Mouse (Mus musculus) forelimb bud, embryonic 11.5 days (tissue): ENCODE results near the gene Ripply2.
"Not testable (repeated sequence)": the region's sequence is repeated elsewhere in the genome, so short reads cannot be mapped to it uniquely, and the experiment has no call there.

Experiments used
- DNase-seq: peaks from one replicate; pipeline ENCODE4 v3.0.0-alpha.2; 2012; ENCODE audit warnings: low read depth, low spot score

The Ripply2 gene

GRCm38 (mm10) chr9:87015288-87015937 lies at the start of gene Ripply2:
Ripply2 (plus strand) TSS chr9:87015537.
- DNase-seq, result peak; percentile 24

GRCm38 (mm10) chr9:86972471-86972870 lies 42.9 kb upstream of the Ripply2 start:
- not testable (repeated sequence) for DNase-seq

DNA sequence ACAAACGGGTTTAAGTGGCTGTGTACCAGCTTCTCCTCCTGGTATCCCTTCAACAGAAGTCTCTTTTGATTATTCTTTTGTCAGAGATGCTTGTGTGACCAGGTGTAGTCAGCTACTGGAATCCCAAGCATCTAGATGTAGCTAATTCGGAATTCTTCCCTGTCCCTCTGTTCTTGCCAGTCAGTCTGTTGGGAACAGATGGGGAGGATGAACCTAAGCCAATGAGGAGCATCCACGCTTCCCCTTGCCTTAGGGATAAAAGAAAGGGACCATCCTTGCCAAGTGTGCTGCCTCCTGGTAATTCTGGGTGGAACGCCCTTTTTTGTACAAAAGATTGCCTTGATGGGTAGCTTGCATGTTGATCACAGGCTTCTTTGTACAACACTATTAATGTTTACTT lies 41.8 kb upstream of the Ripply2 start:
- DNase-seq, result no peak

DNA sequence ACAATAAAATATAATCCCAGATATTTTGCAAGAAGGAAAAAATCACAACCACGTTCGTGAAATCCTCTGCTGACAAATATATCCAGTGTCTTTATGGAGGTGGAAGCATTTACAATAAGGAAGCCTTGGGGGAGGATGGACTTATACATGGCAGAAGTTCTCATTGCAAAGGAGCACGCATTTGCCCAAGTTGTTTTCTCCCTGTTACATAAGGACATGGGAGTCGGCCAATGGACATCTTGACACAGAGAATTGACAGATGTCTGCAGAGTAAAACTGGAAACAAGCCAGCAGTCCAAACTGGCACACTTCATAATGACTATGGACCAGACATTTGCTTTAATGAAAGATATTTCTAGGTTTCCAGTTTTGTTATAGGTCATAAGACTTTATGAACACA lies 38.4 kb upstream of the Ripply2 start:
- no peak for DNase-seq

DNA sequence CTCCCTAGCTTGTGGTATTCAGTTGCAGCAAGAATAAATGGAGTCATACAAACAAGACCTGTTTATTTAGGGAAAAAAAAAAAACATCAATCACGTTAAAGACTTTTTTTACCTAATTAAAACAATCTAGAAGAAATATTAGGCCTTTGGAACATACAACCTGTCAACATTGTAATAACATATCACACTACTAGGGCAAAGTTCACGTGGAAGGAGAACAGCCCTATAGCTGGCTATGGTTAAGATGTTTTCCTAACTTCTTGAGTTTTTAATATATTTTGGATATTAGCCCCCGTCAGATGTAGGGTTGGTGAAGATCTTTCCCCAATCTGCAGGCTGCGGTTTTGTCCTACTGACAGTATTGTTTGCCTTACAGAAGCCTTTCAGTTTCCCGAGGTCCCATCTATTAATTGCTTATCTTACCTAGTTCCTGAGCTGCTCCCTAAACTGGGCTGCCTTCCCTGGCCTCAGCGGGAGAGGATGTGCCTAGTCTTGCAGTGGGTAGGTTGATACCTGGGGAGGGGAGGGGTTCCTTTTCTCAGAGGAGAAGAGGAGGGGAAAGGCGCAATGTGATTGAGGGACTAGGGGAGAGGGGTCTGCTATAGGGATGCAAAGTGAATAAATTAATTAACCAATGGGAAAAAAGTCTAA lies 37.0 kb upstream of the Ripply2 start:
- DNase-seq, result peak; percentile 37

GRCm38 (mm10) chr9:86980048-86980447 lies 35.3 kb upstream of the Ripply2 start:
- no peak for DNase-seq

- no peak for DNase-seq
Observed at GRCm38 (mm10) chr9:86980942-86981341, 34.4 kb upstream of the Ripply2 start.

- DNase-seq, result no peak
Observed at GRCm38 (mm10) chr9:86981551-86981950, 33.8 kb upstream of the Ripply2 start.

DNA sequence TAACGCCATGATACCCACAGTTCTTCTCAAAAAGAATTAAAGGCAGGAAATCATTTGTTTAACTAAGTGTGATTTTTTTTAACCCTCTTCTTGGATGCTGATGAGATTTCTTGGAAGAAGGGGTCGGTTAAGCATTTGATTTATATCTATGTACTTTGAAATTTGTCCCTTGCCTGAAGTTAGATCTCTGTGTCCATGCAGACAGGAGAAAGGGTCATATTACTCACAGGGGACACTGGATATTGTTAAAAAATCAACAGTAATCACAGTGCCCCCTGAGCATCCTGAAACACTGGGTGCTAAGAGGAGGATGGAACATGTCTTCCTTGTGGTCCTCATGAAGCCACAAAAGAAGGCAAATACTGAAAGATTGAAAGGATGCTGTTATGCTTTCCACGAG lies 30.8 kb upstream of the Ripply2 start:
- DNase-seq, result no peak

GRCm38 (mm10) chr9:86985105-86985504 lies 30.2 kb upstream of the Ripply2 start:
- DNase-seq, result no peak

GRCm38 (mm10) chr9:86986703-86987296 lies 28.5 kb upstream of the Ripply2 start:
- peak; percentile 81 for DNase-seq

DNA sequence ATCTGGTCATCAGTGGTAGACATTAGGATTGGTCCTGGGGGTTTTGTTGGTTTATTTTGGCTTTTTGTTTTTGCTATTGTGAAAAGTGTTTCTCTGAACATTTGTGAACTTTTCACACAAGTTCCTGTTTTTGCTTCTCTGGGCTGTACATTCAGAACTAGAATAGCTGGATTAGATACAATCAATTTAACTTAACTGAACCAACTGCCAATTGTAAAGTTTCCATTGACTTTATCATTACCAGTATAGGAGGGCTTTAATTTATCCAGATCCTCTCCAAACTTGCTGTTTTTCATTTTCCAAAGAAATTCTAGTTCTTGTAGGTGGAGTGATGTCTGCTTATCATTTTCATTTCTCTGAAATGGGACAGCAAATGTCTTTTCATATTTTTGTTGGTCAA lies 25.5 kb upstream of the Ripply2 start:
- DNase-seq, result no peak

DNA sequence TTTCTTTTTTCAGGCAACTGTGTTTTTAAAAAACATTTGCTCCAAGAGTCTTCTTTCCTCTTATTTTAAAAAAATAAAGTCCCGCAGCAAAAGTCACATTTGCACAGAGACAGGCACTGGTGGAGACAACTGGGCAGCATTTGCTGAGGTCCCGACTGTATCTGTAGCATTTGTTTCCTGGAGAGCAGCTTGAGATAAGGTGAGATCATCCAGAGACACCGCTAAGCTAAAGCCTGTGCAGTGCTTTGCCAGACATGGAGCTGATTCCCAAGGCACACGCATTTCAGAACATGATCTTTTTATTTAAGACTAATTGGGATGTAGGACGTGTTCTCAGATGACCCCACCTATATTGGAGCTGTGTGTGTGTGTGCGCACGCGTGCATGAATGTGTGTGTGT lies 23.6 kb upstream of the Ripply2 start:
- no peak for DNase-seq

GRCm38 (mm10) chr9:86997046-86997691 lies 18.2 kb upstream of the Ripply2 start:
- no peak for DNase-seq

DNA sequence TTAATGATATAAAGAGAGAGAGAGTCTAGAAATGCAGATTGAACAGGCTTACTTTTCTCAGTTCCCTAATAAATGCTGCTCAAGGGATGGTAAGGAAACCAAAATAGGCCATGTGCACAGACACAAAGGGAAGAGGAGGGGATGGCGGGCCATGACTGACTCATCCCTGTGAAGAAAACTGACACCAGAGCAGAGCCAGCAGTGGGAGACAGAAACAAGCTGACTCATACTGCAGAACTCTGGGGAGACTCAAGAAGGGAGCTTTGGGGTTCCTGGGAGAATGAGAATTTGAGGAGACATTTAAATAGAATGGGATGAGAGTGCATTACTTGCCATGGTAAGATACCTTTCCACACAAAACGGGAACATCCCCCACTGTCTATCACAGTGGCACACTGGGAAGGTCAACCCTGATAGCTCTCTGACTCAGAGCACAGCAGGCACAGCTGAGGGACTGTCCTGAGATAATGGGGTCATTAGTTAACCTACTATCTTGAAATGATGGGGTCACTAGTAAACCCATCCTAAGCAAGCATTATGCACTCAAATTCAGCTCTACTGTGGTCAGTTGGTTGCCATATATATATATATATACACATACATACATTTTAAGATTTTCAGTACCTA lies 15.3 kb upstream of the Ripply2 start:
- DNase-seq, result no peak

DNA sequence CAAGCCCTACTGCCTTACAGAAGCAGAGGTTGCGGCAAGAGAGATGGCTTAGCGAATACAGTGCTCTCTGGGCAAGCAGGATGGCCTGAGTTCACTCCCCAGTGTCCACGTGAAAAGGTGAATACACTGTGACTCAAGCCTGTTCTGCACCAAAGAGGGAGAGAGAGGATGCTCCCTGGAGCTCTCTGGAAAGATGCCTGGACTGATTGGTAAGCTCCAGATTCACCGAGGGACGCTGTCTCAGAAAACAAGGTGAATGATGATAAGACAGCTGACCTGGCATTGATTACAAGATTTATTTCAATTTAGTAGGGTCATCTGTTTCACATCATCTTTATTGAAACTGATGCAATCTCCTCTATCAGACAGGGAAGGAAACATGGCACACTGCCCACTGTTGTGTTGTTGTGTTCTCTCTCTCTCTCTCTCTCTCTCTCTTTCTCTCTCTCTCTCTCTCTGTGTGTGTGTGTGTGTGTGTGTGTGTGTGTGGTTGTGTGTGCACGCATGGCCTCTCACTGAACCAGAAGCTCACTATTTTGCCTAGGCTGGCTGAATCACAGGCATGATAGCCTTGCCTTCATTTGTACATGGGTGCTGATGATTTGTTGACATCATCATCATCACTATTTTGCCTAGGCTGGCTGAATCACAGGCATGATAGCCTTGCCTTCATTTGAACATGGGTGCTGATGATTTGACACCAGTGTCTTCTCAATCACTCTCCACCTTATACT lies 10.5 kb upstream of the Ripply2 start:
- no peak for DNase-seq

DNA sequence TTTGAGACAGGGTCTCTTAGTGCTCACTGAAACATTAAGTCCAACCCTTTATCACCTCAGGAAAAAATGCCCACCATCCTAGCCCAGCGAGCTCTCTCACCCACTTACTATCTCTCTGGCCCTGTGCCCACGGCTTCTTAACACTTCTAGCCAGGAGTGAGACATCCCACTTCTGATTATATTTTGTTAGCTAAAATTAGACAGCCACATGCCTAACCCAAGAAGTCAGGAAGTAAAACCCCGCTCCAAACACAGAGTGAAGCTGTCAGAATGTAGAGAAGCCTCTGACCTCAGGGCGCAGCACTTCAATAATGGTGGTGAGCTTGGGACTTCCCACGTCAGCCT lies 9.9 kb upstream of the Ripply2 start:
- DNase-seq, result no peak

GRCm38 (mm10) chr9:87008507-87008906 lies 6.8 kb upstream of the Ripply2 start:
- no peak for DNase-seq

GRCm38 (mm10) chr9:87008919-87009318 lies 6.4 kb upstream of the Ripply2 start:
- no peak for DNase-seq

GRCm38 (mm10) chr9:87015938-87016294 lies 579 bp downstream of the Ripply2 start:
- DNase-seq, result no peak

- DNase-seq, result peak; percentile 97
Observed at GRCm38 (mm10) chr9:87021778-87022523, 6.6 kb downstream of the Ripply2 start, which contains the start of gene Cyb5r4. Cyb5r4 (plus strand) TSS chr9:87022014.
